Mouse (Mus musculus): ENCODE data around the gene Abhd5. TPM values are rescaled to one million over a fixed set of nuclear protein-coding genes. Genes with fewer than 3 reads are reported as not detected.

The Abhd5 gene
- total and polyA plus RNA-seq, 3 experiments = 14.2 to 20.2 TPM; not detected in 1

GRCm38 (mm10) chr9:122343399-122343798 is 8.0 kb upstream of the Abhd5 start:
- TF ChIP-seq USF2 (IDR thresholded peaks at IDR 0.05; ENCODE audit: borderline replicate concordance in 1 of 2, insufficient read depth in 1 of 2, low read depth in 1 of 2, low read length in 2 of 2) (no peak), MAZ (IDR thresholded peaks at IDR 0.05; ENCODE audit: low read depth, low read length) (no peak), ZC3H11A (IDR thresholded peaks at IDR 0.05; ENCODE audit: low read depth, low read length) (no peak), MEF2A (IDR thresholded peaks at IDR 0.05; ENCODE audit: extremely low read depth, insufficient replicate concordance, low read depth, low read length, poor library complexity, severe bottlenecking) (no peak), TCF12 (IDR thresholded peaks at IDR 0.05; ENCODE audit: low read depth, low read length) (no peak), MAX (IDR thresholded peaks at IDR 0.05; ENCODE audit: low read length) (no peak), BHLHE40 (IDR thresholded peaks at IDR 0.05; ENCODE audit: borderline replicate concordance, low read depth, low read length) (no peak), CTCF (IDR thresholded peaks at IDR 0.05 in 2 of 3, conservative IDR thresholded peaks at IDR 0.05 in 1 of 3; ENCODE audit: control insufficient read depth in 1 of 3, insufficient read depth in 1 of 3, low read depth in 2 of 3, low read length in 3 of 3, poor library complexity in 1 of 3, severe bottlenecking in 1 of 3) (no peak), USF1 (IDR thresholded peaks at IDR 0.05; ENCODE audit: low read depth, low read length) (no peak), ZNF384 (IDR thresholded peaks at IDR 0.05; ENCODE audit: low read depth, low read length) (no peak), MYB (IDR thresholded peaks at IDR 0.05; ENCODE audit: low read depth, low read length) (no peak), NELFE (IDR thresholded peaks at IDR 0.05; ENCODE audit: low read depth, low read length) (no peak), GATA1 (IDR thresholded peaks at IDR 0.05; ENCODE audit: low read depth, low read length) (no peak), MXI1 (IDR thresholded peaks at IDR 0.05; ENCODE audit: low read depth, low read length) (no peak), ELF1 (IDR thresholded peaks at IDR 0.05; ENCODE audit: low read depth, low read length) (no peak), TBP (IDR thresholded peaks at IDR 0.05; ENCODE audit: low read depth, low read length) (no peak), GABPA (IDR thresholded peaks at IDR 0.05; ENCODE audit: low read depth, low read length) (no peak), HCFC1 (IDR thresholded peaks at IDR 0.05; ENCODE audit: low read depth, low read length) (no peak)
- Histone ChIP-seq H3K27me3 (ENCODE audit: control insufficient read depth in 1 of 2, insufficient read depth in 2 of 2, low read length in 2 of 2) (no peaks in the 10 kb centered on the region; a peak in 2 of 4 replicates), H3K4me3 (ENCODE audit: control insufficient read depth in 1 of 2, insufficient read depth in 1 of 2, low read depth in 2 of 2, low read length in 2 of 2) (no peak overlapping the region), H3K9me3 (replicated peaks; ENCODE audit: insufficient read depth, low read length) (no peaks in the 10 kb centered on the region), H3K36me3 (ENCODE audit: control insufficient read depth in 1 of 2, insufficient read depth in 2 of 2, low read length in 2 of 2) (peaks cover 0 to 9% of the 10 kb centered on the region in 2 experiments; a peak in 2 of 4 replicates), H3K9ac (ENCODE audit: control insufficient read depth, low read depth, low read length, poor library complexity, severe bottlenecking) (no peak overlapping the region), H3K27ac (ENCODE audit: control insufficient read depth, low read depth, low read length) (no peak overlapping the region), H3K79me2 (ENCODE audit: control insufficient read depth, insufficient read depth, low read length, poor library complexity) (no peaks in the 10 kb centered on the region), H3K4me1 (ENCODE audit: control insufficient read depth in 1 of 2, insufficient read depth in 2 of 2, low read length in 2 of 2) (peaks cover 6 to 10% of the 10 kb centered on the region in 2 experiments)
- DNase-seq (ENCODE audit: low read depth, low spot score) = no peak

DNA sequence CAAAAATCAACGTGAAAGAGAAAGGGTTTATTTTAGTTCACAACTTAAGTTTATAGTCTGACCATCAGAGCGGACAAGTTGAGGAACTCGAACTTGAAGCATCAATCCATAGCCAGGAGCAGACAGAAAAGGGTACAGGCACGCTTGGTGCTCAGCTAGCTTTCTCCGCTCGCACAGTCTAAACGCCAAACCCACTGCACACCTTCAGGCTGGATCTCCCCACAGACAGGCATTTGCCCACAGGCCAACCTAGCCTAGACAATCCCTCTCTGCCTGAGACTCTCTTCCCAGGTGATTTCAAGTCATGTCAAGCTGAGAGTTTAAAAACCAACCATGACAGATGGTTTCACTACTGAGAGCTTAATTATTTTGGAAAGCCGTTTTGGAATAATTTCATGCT is 6.8 kb upstream of the Abhd5 start:
- Histone ChIP-seq H3K4me3 (ENCODE audit: control insufficient read depth in 1 of 2, insufficient read depth in 1 of 2, low read depth in 2 of 2, low read length in 2 of 2) (no peak overlapping the region), H3K79me2 (ENCODE audit: control insufficient read depth, insufficient read depth, low read length, poor library complexity) (no peaks in the 10 kb centered on the region), H3K27ac (ENCODE audit: control insufficient read depth, low read depth, low read length) (no peak overlapping the region), H3K4me1 (ENCODE audit: control insufficient read depth in 1 of 2, insufficient read depth in 2 of 2, low read length in 2 of 2) (peaks cover 17 to 22% of the 10 kb centered on the region in 2 experiments), H3K9ac (ENCODE audit: control insufficient read depth, low read depth, low read length, poor library complexity, severe bottlenecking) (no peak overlapping the region), H3K27me3 (ENCODE audit: control insufficient read depth in 1 of 2, insufficient read depth in 2 of 2, low read length in 2 of 2) (no peaks in the 10 kb centered on the region; a peak in 2 of 4 replicates), H3K36me3 (ENCODE audit: control insufficient read depth in 1 of 2, insufficient read depth in 2 of 2, low read length in 2 of 2) (peaks cover 0 to 20% of the 10 kb centered on the region in 2 experiments; a peak in 2 of 4 replicates), H3K9me3 (replicated peaks; ENCODE audit: insufficient read depth, low read length) (no peaks in the 10 kb centered on the region)
- TF ChIP-seq MAFK (IDR thresholded peaks at IDR 0.05; ENCODE audit: borderline replicate concordance, low read depth, low read length) (no peak), JUND (IDR thresholded peaks at IDR 0.05; ENCODE audit: low read depth, low read length) (no peak)
- no peak for DNase-seq (ENCODE audit: low read depth, low spot score)

All from MEL (cell line).